Mouse (Mus musculus): Measurements from ENCODE around the gene Clstn2. TPM values are rescaled to one million over a fixed set of nuclear protein-coding genes. Genes with fewer than 3 reads are reported as not detected.

Clstn2 gene
- total and polyA plus RNA-seq, 2 experiments from 2014 or later: 10.1 to 51.6 TPM

DNA sequence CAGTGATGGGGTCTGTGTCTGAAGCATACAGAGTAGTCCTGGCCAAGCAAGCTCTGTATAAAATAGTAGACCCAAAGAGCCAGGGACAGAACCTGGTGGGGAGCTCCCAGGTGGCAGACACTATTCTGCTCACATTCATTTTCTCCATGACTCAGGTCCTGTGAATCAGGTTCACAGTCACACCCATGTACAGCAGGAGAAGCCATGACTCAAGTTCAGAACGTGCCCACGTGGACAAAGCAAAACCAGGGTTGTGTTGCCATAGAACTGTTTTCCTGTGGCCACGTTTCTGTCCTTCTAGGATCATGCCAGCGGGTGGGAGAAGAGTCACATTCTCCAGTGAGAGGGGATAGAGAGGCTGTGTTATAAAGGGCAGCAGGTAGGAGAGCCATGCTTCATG, 353.9 kb downstream of the Clstn2 start:
- Histone ChIP-seq H3K4me1 (ENCODE audit: insufficient read depth, low read length) (no peaks in the 10 kb centered on the region), H3K4me2 (ENCODE audit: low read depth, low read length) (no peak overlapping the region), H3K27me3 (ENCODE audit: insufficient read depth, low read length) (no peaks in the 10 kb centered on the region), H3K27ac (no peak overlapping the region), H3K9me3 (ENCODE audit: low read length) (no peaks in the 10 kb centered on the region), H3K4me3 (ENCODE audit: low read length) (no peak overlapping the region), H3K36me3 (ENCODE audit: insufficient read depth, low read length) (no peaks in the 10 kb centered on the region), H3K9ac (replicated peaks; ENCODE audit: low read length) (no peak overlapping the region)
- ATAC-seq (no peak), DNase-seq (ENCODE audit: low spot score) (no peak)
- peak; percentile 30; the same call in 1 of the 2 replicates for TF ChIP-seq CTCF (IDR thresholded peaks at IDR 0.05; ENCODE audit: low read depth)
- WGBS: 77% methylated on average over 4 of the region's 4 CpGs

- no peaks in the 10 kb centered on the region for H3K36me3 ChIP-seq (ENCODE audit: insufficient read depth, low read length)
- TF ChIP-seq CTCF (IDR thresholded peaks at IDR 0.05; ENCODE audit: low read depth): no peak
- no peak for DNase-seq (ENCODE audit: low spot score)
- 58% methylated on average over 3 of the region's 3 CpGs for WGBS
- no peak overlapping the region for H3K4me2 ChIP-seq (ENCODE audit: low read depth, low read length)
- H3K9ac ChIP-seq (replicated peaks; ENCODE audit: low read length): no peak overlapping the region
- no peak overlapping the region for H3K27ac ChIP-seq
- no peak overlapping the region for H3K4me3 ChIP-seq (ENCODE audit: low read length)
- H3K27me3 ChIP-seq (ENCODE audit: insufficient read depth, low read length): no peaks in the 10 kb centered on the region
- no peaks in the 10 kb centered on the region for H3K9me3 ChIP-seq (ENCODE audit: low read length)
- ATAC-seq: no peak
- H3K4me1 ChIP-seq (ENCODE audit: insufficient read depth, low read length): no peaks in the 10 kb centered on the region; the same call in 1 of the 2 replicates
Observed at GRCm38 (mm10) chr9:97677075-97677474, 355.9 kb downstream of the Clstn2 start.

DNA sequence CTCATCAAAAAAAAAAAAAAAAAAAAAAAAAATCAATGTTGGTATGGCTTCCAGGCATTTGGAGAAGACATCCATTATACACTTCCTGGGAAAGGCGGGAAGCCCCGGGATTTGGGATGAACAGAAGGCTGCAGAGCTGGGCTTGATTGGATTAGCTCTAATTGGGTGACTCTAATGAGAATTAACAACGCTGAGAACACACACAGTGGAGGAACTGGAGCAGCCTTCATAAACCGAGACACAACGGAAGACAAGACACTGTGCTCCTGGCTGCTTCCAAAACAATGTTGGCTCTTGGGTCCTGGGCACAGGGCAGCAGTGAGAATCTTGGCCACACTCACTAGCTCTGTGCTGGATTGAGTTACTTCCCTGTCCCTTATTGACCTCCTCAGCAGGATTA, 360.3 kb downstream of the Clstn2 start:
- no peaks in the 10 kb centered on the region for H3K27me3 ChIP-seq (ENCODE audit: insufficient read depth, low read length)
- no peak for TF ChIP-seq CTCF (IDR thresholded peaks at IDR 0.05; ENCODE audit: low read depth)
- ATAC-seq: peak; percentile 70
- H3K9ac ChIP-seq (replicated peaks; ENCODE audit: low read length): no peak overlapping the region
- 10% methylated on average over 5 of the region's 5 CpGs for WGBS
- no peak overlapping the region for H3K27ac ChIP-seq
- no peak overlapping the region for H3K4me2 ChIP-seq (ENCODE audit: low read depth, low read length)
- no peaks in the 10 kb centered on the region; the same call in 1 of the 2 replicates for H3K4me1 ChIP-seq (ENCODE audit: insufficient read depth, low read length)
- H3K36me3 ChIP-seq (ENCODE audit: insufficient read depth, low read length): no peaks in the 10 kb centered on the region
- H3K9me3 ChIP-seq (ENCODE audit: low read length): no peaks in the 10 kb centered on the region
- DNase-seq (ENCODE audit: low spot score): peak; percentile 79
- no peak overlapping the region for H3K4me3 ChIP-seq (ENCODE audit: low read length)

DNA sequence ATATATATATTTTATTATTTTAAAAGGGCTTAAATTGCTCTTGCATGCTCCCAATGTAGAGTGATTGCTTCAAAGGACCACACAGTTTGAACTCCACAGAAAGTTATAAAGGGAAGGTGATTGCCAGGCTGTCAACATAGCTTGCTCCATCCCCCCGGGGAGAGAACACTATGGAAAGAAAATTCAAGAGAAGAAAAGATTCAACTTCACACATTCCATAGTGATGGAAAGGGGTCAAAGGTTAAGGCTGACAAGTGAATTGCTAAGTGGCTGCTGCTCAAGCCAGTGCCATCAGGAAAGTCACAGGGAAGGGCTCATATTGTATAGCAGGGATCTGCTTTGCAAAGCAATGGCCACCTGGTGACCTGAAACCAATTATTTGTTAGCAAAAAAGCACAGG, 360.8 kb downstream of the Clstn2 start:
- no peak overlapping the region for H3K27ac ChIP-seq
- no peaks in the 10 kb centered on the region; the same call in 1 of the 2 replicates for H3K4me1 ChIP-seq (ENCODE audit: insufficient read depth, low read length)
- ATAC-seq (no peak), DNase-seq (ENCODE audit: low spot score) (no peak)
- WGBS: 15% methylated on average over 1 of the region's 1 CpGs
- H3K36me3 ChIP-seq (ENCODE audit: insufficient read depth, low read length): no peaks in the 10 kb centered on the region
- TF ChIP-seq CTCF (IDR thresholded peaks at IDR 0.05; ENCODE audit: low read depth): no peak
- no peak overlapping the region for H3K4me2 ChIP-seq (ENCODE audit: low read depth, low read length)
- no peaks in the 10 kb centered on the region for H3K27me3 ChIP-seq (ENCODE audit: insufficient read depth, low read length)
- no peak overlapping the region for H3K9ac ChIP-seq (replicated peaks; ENCODE audit: low read length)
- no peaks in the 10 kb centered on the region for H3K9me3 ChIP-seq (ENCODE audit: low read length)
- no peak overlapping the region for H3K4me3 ChIP-seq (ENCODE audit: low read length)

- Histone ChIP-seq H3K4me2 (ENCODE audit: low read depth, low read length) (no peak overlapping the region), H3K9ac (replicated peaks; ENCODE audit: low read length) (no peak overlapping the region), H3K27me3 (ENCODE audit: insufficient read depth, low read length) (no peaks in the 10 kb centered on the region), H3K4me1 (ENCODE audit: insufficient read depth, low read length) (no peaks in the 10 kb centered on the region; the same call in 1 of the 2 replicates), H3K27ac (no peak overlapping the region), H3K9me3 (ENCODE audit: low read length) (no peaks in the 10 kb centered on the region), H3K4me3 (ENCODE audit: low read length) (no peak overlapping the region), H3K36me3 (ENCODE audit: insufficient read depth, low read length) (no peaks in the 10 kb centered on the region)
- TF ChIP-seq CTCF (IDR thresholded peaks at IDR 0.05; ENCODE audit: low read depth): no peak
- DNase-seq (ENCODE audit: low spot score) (no peak), ATAC-seq (no peak)
- 64% methylated on average over 8 of the region's 8 CpGs for WGBS
Observed at GRCm38 (mm10) chr9:97670666-97671065, 362.3 kb downstream of the Clstn2 start.

GRCm38 (mm10) chr9:97660989-97661388, 372.0 kb downstream of the Clstn2 start:
- Histone ChIP-seq H3K27me3 (ENCODE audit: insufficient read depth, low read length) (no peaks in the 10 kb centered on the region), H3K9me3 (ENCODE audit: low read length) (no peaks in the 10 kb centered on the region), H3K4me1 (ENCODE audit: insufficient read depth, low read length) (no peaks in the 10 kb centered on the region), H3K4me2 (ENCODE audit: low read depth, low read length) (no peak overlapping the region), H3K36me3 (ENCODE audit: insufficient read depth, low read length) (no peaks in the 10 kb centered on the region), H3K4me3 (ENCODE audit: low read length) (no peak overlapping the region), H3K9ac (replicated peaks; ENCODE audit: low read length) (no peak overlapping the region), H3K27ac (no peak overlapping the region)
- ATAC-seq (no peak), DNase-seq (ENCODE audit: low spot score) (no peak)
- WGBS: 75% methylated on average over 4 of the region's 4 CpGs
- TF ChIP-seq CTCF (IDR thresholded peaks at IDR 0.05; ENCODE audit: low read depth): no peak

DNA sequence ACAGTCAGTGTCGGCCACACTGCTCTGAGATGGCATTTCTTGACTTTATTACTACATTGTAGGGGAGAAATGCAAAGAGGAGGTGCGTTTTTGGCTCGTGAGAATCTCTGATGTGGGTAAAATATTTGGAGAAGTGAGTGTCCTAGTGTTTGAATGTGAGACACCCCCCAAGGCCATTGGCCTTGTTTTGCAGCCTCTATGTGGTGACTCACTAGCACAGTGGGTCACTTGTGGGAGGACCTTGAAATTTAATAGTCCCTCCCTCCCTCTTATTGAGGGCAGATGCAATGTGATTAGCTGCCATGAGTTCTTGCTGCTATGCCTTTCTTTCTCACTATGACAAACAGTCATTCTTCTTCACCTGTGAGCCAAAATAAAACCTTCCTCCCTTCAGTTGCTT, 374.2 kb downstream of the Clstn2 start:
- no peak overlapping the region for H3K4me2 ChIP-seq (ENCODE audit: low read depth, low read length)
- no peak for TF ChIP-seq CTCF (IDR thresholded peaks at IDR 0.05; ENCODE audit: low read depth)
- H3K27me3 ChIP-seq (ENCODE audit: insufficient read depth, low read length): no peaks in the 10 kb centered on the region
- no peak for DNase-seq (ENCODE audit: low spot score)
- H3K4me1 ChIP-seq (ENCODE audit: insufficient read depth, low read length): no peaks in the 10 kb centered on the region
- no peaks in the 10 kb centered on the region for H3K36me3 ChIP-seq (ENCODE audit: insufficient read depth, low read length)
- H3K9me3 ChIP-seq (ENCODE audit: low read length): no peaks in the 10 kb centered on the region
- ATAC-seq: no peak
- no peak overlapping the region for H3K9ac ChIP-seq (replicated peaks; ENCODE audit: low read length)
- WGBS: 82% methylated on average over 3 of the region's 3 CpGs
- H3K4me3 ChIP-seq (ENCODE audit: low read length): no peak overlapping the region
- H3K27ac ChIP-seq: no peak overlapping the region
